9 mouse cellular contexts compared by ENCODE assay signal in the genomic region with DNA sequence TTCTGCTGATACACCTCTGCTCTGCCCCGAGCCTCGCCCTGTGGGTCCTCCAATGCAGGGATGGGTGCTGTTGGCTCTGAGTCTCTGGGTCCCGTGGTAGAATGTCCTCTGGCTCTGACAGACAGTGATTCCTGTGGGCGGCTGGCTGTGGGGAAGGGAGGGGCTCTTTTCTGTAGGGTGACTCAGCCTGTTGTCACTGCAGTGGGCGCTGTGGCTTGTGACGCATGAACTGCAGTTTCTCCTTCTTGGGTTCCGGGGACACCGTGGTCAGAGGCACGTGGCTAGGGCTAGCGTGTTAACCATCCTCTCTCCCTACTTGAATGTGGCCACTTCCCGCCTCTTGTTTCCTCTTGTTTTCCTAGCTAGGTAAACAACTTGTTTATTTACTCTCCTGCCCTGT. TPM values are rescaled to one million over a fixed set of nuclear protein-coding genes. Genes with fewer than 3 reads are reported as not detected.
DNase-seq lines count a peak whose midpoint lies in the region; ATAC-seq and TF ChIP-seq lines count a peak whose summit lies in the region.
"Had no signal": no experiment of that assay in that cellular context is flagged by ENCODE, and none has a peak within 500 bp of the region (broad histone marks: within the 10 kb centered on the region; RNA-seq: fewer than 3 reads in every experiment).

No protein-coding gene starts in this region.

- ATAC-seq in forebrain, embryonic 14.5 days, result no peak

- no peaks in the 10 kb centered on the region for H3K27me3 ChIP-seq in cerebellum, adult 2 months (ENCODE audit: control insufficient read depth, insufficient read depth, low read length)
- no peaks in the 10 kb centered on the region for H3K27me3 ChIP-seq in forebrain, embryonic 14.5 days (replicated peaks; ENCODE audit: control insufficient read depth, insufficient read depth, low read length)
- H3K27me3 ChIP-seq: stomach, embryonic 15.5 days had no signal

- H3K9me3 ChIP-seq in forebrain, embryonic 14.5 days (replicated peaks; ENCODE audit: control insufficient read depth, low read length), result no peaks in the 10 kb centered on the region
- H3K9me3 ChIP-seq: stomach, embryonic 15.5 days had no signal

- 80% methylated on average over 11 of the region's 11 CpGs for WGBS in cerebellum, adult 2 months
- 92% methylated on average over 11 of the region's 11 CpGs for WGBS in forebrain, embryonic 14.5 days

- no peak for TF ChIP-seq CTCF in cerebellum, adult 2 months (IDR thresholded peaks at IDR 0.05; ENCODE audit: borderline replicate concordance, insufficient read depth, low read depth, low read length)

- TF ChIP-seq POLR2A in cerebellum, adult 2 months (IDR thresholded peaks at IDR 0.05; ENCODE audit: borderline replicate concordance, insufficient read depth, low read length), result no peak

- peak; percentile 89 for DNase-seq in right cerebral cortex, adult 18-20 months
- no peak for DNase-seq in right cerebral cortex, postnatal 4 days
- peak; percentile 77 to 78 for DNase-seq in adrenal gland, postnatal 36 days
- peak; percentile 41 for DNase-seq in heart, postnatal 4 days
- DNase-seq in lung, postnatal 4 days, result peak; percentile 71 to 73
- DNase-seq in cerebellum, adult 2 months, result no peak
- no peak for DNase-seq in forebrain, embryonic 14.5 days (ENCODE audit: low spot score)
- DNase-seq in gastrocnemius, postnatal 14 days, result no peak

- H3K4me3 ChIP-seq in cerebellum, adult 2 months (replicated peaks; ENCODE audit: insufficient read depth, low read depth, low read length), result no peak overlapping the region
- no peak overlapping the region for H3K4me3 ChIP-seq in forebrain, embryonic 14.5 days (ENCODE audit: low read depth, low read length)
- H3K4me3 ChIP-seq: stomach, embryonic 15.5 days had no signal

- H3K36me3 ChIP-seq in forebrain, embryonic 14.5 days (ENCODE audit: control insufficient read depth, insufficient read depth, low read length), result peaks cover 47% of the 10 kb centered on the region

- no peak overlapping the region for H3K9ac ChIP-seq in forebrain, embryonic 14.5 days (ENCODE audit: low read length)
- H3K9ac ChIP-seq: stomach, embryonic 15.5 days had no signal

- H3K4me1 ChIP-seq in cerebellum, adult 2 months (ENCODE audit: control insufficient read depth, insufficient read depth, low read length), result peaks cover 9% of the 10 kb centered on the region
- no peaks in the 10 kb centered on the region for H3K4me1 ChIP-seq in forebrain, embryonic 14.5 days (ENCODE audit: control insufficient read depth, insufficient read depth, low read length)

- H3K4me2 ChIP-seq in forebrain, embryonic 14.5 days (ENCODE audit: low read length), result no peak overlapping the region
- H3K4me2 ChIP-seq: stomach, embryonic 15.5 days had no signal

- intact Hi-C loops in gastrocnemius, postnatal 14 days (cut with DNase I; ENCODE audit: low total_unique reads), result no loop called here

- no peak overlapping the region for H3K27ac ChIP-seq in cerebellum, adult 2 months (ENCODE audit: insufficient read depth, low read length)
- no peak overlapping the region for H3K27ac ChIP-seq in forebrain, embryonic 14.5 days (ENCODE audit: low read depth, low read length)
- H3K27ac ChIP-seq: stomach, embryonic 15.5 days had no signal

RNA-seq across cellular contexts. Expression of gene Fam129b, which starts 41.6 kb away (rescaled TPM):
- 10 to 100 TPM; 15.8 to 32.3 TPM for total RNA-seq in adrenal gland, postnatal 36 days (2021)
- 10 to 100 TPM; 45.4 to 46.0 TPM for total RNA-seq in heart, postnatal 4 days (2021)
- 23.9 and 24.5 TPM in 2 replicates for polyA plus RNA-seq in cerebellum, adult 2 months (2012; rRNA removed)
- polyA plus RNA-seq in forebrain, embryonic 14.5 days (2014; fragmentation: Nextera tagmentation; extraction: Ambion mirVana), result 13.8 and 17.7 TPM in 2 replicates
- 10 to 100 TPM; 12.1 to 15.8 TPM for total RNA-seq in gastrocnemius, postnatal 14 days (2021)

RNA-seq across cellular contexts. Expression of gene Rpl12, which starts 43.8 kb away (rescaled TPM):
- 100 to 1,000 TPM; 165 to 189 TPM for total RNA-seq in adrenal gland, postnatal 36 days (2021)
- total RNA-seq in heart, postnatal 4 days (2021), result 100 to 1,000 TPM; 151 to 169 TPM
- 257 and 289 TPM in 2 replicates for polyA plus RNA-seq in cerebellum, adult 2 months (2012; rRNA removed)
- 94.3 and 128 TPM in 2 replicates for polyA plus RNA-seq in forebrain, embryonic 14.5 days (2014; fragmentation: Nextera tagmentation; extraction: Ambion mirVana)
- total RNA-seq in gastrocnemius, postnatal 14 days (2021), result 100 to 1,000 TPM; 105 to 143 TPM

RNA-seq across cellular contexts. Expression of gene Lrsam1, which starts 43.9 kb away (rescaled TPM):
- total RNA-seq in adrenal gland, postnatal 36 days (2021), result 10 to 100 TPM; 18.4 to 27.1 TPM
- total RNA-seq in heart, postnatal 4 days (2021), result 10 to 100 TPM; 12.9 to 13.4 TPM
- 32.8 and 36.7 TPM in 2 replicates for polyA plus RNA-seq in cerebellum, adult 2 months (2012; rRNA removed)
- polyA plus RNA-seq in forebrain, embryonic 14.5 days (2014; fragmentation: Nextera tagmentation; extraction: Ambion mirVana), result 13.6 and 15.7 TPM in 2 replicates
- total RNA-seq in gastrocnemius, postnatal 14 days (2021), result 10 to 100 TPM; 12.0 to 12.2 TPM

Comparison
In these comparisons a context has a peak if more than half of its experiments do, and no peak if none do; other contexts are left out.
1. DNase-seq: peak in right cerebral cortex, adult 18-20 months (single experiment), adrenal gland, postnatal 36 days (2 of 2), heart, postnatal 4 days (single experiment) and lung, postnatal 4 days (2 of 2); none in right cerebral cortex, postnatal 4 days (single experiment), cerebellum, adult 2 months (0 of 2), forebrain, embryonic 14.5 days (single experiment) and gastrocnemius, postnatal 14 days (single experiment).